Mouse (Mus musculus): ENCODE measurements around the gene Cd2bp2.

Cd2bp2 gene

DNA sequence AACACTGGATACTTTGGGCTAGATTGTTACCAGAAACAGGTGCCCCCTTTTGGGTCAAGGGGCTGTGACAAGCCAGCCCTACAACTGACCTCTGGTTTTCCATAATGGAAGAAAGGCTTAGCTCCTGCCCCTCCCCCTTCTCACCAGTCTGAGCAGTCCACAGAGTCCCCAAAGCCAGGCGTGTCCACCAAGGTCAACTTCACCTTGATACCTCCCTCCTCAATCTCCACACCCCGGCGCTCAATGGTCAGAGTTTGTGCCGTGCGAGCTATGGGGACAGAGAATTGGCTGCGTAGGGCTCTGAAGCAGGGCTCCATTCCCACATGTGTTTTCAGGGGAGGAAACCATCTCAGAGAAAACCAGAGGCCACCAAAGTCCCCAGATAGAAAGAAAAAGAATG is 21.6 kb upstream of the Cd2bp2 start:
- DNase-seq = no peak

DNA sequence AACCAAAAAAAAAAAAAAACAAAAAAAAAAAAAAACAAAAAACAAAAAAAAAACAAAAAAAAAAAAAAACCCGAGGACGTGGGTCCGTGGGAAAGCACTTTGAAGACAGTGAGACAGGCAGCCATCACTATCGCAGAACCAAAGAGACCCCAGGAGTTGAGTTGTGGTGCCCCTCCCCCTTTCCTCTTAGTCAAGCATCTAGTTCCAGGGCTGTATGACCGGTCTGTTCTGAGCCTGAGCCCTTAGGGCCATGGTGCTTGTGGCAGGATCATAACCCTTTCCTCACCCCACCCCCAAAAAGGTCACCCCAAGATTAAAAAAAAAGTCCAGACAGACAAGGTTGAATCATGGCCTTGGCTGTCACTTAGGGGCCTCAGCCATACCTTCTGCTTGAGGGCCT is 20.5 kb upstream of the Cd2bp2 start:
- DNase-seq = no peak

DNA sequence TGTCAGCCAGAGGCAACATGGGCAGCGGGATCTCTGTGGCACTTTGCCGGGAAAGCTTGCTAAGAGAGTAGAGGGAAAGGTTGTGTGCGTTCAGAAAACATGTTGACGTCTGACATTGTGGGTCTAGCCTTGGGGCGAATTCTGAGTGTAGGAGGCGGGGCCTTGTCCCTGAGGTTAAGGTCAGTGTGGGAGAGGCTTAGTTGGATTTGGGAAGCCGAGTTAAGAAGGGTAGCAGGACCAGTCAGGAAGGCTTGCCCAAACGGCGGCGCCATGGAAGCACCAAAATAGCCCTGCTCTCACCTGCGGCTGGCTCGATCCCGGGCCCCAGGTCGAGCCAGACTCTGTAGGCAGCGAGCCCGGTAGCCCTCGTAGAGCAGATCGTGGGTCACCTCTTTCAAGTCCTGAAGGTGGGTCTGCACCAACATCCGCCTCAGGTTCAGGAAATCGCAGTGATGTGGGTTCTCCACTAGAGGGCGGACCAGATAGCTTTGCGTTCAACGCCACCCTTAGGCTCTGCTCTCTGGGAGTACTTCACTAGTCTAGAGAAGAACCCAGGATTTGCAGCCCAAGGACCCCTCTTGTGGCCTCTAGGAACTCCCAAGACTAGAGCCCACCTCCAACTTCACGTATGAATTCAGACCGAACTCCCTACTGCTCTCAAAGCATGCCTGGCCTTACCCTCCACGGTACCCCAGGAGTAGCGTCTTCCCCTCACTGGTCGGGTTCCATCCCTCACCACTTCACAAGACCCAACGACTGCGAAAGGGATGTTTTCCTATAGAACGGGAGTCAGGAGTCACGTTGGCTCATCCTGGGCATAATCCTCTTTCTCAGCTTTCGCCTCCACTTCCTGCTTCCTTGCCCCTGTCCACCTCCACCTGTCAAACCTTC is 19.4 kb upstream of the Cd2bp2 start:
- DNase-seq = peak; percentile 73

DNA sequence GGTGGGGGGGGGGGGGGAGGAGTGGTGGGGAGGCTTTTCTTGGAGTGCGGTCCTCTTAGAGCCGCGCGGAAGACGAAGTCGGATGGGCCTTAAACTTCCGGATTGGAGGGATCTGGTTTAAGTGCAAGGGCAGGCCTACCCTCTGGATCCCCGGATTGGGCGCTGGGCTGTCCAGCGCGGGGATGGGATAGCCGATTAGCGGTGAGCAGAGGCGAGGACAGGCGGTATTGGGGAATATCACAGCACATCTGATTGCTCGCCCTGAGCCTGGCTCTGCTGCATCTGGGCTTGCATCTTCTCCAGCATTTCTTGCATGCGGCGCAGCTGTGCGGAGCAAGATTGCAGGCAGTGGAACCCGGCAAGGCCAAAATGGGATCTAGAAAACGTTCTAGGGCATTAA is 18.7 kb upstream of the Cd2bp2 start:
- no peak for DNase-seq

DNA sequence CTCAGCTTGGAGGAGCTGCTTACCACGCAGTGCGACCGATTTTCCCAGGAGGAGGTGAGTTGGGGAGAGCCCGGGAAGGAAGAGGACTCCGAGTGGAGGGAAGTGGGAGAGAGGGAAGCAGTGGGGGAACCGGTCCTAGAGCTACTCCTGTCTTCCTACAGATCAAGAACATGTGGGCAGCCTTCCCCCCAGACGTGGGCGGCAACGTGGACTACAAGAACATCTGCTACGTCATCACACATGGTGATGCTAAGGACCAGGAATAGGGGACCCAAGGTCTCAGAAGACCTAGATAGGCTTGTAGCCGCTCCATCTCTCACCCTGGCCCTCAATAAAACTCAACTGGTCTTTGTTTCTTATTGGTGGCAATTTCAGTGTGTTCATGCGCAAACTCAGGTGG is 18.1 kb upstream of the Cd2bp2 start:
- DNase-seq = no peak

DNA sequence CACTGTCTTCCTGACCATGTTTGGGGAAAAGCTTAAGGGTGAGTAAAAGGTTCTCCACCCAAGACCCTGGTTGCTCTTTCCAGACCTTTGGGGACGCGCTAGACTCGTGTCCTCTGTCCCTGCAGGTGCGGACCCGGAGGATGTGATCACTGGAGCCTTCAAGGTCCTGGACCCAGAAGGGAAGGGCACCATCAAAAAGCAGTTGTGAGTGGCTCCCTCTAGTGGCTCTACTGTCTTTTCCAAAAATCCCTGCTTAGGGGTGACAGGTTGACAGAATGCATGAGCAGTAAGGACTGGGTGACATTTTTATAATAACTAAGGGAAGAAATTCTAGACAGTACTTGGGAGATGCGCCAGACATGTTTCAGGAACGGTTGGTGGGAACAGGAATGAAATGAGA is 17.6 kb upstream of the Cd2bp2 start:
- peak; percentile 64 for DNase-seq

DNA sequence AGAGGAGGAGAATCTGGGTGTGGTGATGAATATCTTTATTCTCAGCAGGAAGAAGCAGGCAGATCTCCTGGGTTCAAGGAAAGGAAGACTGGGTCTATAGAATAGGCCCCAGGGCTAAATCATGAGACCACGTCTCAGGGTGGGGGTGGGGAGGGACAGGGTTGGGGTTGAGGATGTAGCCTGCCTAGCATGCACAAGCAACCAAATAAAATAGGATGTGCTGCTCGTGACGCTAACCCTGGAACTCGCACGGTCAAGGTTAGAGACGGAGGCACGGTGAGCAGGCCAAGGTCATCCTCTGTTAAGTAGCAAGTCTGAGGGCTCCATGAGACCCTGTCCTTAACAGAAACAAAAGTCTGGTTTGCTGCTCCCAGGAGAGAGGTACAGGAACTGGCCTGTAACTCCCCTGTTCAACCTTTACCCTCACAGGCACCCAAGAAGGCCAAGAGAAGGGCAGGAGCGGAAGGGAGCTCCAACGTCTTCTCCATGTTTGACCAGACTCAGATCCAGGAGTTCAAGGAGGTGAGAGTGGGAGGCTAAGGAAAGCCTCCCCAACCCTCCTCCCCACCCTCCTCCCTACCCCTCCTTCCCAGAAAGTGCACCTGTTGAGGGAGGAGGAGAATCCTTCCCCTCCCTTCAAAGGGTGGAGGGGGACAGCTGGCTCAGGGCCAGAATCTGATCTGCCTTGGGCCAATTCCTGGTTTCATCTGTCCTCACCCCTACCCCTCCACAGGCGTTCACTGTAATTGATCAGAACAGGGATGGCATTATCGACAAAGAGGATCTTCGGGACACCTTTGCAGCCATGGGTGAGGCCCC is 16.8 kb upstream of the Cd2bp2 start:
- no peak for DNase-seq

DNA sequence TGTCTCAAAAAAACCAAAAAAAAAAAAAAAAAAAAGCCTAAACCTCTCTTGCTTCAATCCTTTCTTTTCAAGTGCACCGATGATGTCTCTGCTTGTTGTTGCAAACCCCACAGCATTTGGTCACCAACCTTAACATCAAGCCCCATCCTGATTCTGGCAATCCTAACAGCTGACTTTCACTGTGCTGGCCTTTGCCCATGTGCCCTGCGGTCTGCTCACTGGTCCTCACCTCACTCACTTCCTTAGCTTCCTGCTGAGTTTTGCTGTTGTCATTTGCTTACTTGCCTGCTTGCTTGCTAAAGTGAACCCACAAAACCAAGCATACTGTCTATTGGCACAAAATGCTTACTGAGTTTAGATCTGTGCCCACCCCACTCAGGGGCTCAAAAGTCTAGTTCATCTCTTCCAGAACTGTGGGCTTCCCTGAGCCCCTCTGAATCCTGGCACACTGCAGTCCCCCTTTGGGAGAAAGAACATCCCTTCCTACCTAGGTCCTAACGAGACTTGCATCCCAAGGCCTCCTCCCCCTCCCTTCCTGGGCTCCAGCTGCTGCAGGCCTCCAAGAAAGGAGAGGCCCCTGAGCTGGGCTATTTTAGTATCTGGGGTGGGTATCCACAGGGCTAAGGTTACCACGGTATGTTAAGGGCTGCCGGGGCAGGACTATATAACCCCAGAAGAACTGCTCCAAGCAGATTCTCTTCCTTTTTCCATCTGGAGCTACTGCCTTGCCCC is 15.3 kb upstream of the Cd2bp2 start:
- peak; percentile 46 for DNase-seq

DNA sequence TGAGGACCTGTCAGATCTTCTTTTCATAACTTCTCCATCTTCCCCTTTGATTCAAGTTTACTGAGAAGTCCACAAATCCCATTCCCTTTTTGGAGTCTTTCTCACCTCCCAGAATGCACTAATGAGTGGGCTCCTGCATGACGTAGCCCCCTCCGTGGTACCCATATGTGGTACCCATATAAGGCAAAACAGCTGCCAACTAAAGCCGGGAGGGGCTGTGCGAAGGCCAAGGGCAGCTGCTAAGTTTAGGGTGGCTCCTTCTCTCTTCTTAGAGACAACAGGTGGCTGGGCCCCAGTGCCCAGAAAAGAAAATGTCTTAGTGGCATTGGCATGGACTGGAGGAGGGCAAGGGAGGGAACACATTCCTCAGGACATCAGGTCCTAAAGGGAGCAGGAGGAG is 14.4 kb upstream of the Cd2bp2 start:
- DNase-seq = no peak

DNA sequence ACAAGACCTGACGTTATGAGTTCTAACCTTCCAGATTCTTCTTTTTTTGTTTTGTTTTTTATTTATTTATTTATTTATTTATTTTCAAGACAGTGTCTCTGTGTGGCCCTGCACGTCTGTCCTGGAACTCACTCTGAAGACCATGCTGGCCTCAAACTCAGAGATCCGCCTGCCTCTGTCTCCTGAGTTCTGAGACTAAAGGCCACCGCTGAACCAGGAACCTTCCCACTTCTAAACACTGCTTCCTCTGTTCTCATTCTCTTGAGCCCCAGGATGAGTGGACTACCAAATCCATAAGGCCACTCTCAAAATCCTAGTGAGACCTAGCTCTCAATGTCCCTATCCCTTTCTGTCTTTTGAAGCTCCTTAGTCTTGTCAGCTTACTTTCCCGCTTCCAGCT is 14.0 kb upstream of the Cd2bp2 start:
- DNase-seq = no peak

DNA sequence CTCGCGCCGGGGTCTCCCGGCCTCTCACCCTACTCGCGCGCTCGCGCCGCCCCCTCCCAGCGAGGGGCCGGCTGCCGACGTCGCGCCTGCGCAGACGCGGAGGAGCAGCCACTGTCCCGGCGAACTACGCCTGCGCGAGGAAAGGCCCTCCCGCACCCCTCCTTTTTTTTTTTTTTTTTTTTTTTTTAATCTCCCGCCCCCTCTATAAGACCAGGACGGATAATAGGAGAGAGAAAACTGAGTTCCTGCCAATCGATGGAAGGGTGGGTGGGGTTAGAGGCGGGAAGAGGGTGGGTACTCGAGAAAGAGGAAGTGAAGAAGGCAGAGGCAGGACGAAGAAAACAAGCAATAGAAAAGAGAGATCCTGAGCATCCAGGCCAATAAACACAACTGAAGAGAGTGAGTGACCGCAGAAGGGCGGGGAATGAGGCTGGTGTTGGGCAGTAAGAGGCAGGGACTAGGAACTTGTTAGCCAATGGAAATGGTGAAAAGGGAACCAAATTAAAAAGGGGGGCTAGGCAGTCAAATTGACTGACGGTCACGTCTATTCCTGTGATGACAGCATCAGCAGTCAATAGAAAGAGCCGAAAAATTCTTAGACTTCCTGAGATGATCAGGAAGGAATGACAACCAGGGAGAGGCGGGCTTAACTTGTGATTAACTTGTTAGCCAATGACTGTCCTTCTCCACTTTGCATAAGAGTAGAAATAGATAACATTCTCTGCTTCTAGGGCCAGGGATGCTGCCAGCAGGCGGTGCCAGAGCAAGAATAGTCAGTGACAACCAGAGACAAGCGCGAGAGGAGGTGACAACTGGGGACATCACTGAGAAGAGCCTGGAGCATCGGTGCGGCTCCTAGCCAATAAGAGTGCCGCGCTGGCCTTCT is 12.9 kb upstream of the Cd2bp2 start, which contains the start of gene Mylpf:
Gene Mylpf (plus strand): TSS at position 338 of the 886 bp plus-strand sequence.
- peak; percentile 99 for DNase-seq

DNA sequence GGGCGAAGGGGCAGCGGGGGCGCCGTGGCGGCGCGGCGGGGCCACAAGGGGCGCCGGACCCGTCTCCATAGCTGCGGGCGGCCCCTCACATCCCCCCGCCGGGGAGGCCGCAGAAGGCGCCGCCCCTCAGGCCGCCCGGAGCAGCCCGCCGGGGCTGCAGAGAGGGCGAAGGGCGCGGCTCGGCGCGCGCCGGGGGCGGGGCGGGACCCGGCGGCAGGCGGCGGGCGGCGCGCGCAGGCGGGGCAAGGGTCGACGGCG is 12.4 kb upstream of the Cd2bp2 start, which contains the start of gene Tbc1d10b:
Gene Tbc1d10b (minus strand): TSS at position 174 of the 258 bp plus-strand sequence.
- DNase-seq = no peak

DNA sequence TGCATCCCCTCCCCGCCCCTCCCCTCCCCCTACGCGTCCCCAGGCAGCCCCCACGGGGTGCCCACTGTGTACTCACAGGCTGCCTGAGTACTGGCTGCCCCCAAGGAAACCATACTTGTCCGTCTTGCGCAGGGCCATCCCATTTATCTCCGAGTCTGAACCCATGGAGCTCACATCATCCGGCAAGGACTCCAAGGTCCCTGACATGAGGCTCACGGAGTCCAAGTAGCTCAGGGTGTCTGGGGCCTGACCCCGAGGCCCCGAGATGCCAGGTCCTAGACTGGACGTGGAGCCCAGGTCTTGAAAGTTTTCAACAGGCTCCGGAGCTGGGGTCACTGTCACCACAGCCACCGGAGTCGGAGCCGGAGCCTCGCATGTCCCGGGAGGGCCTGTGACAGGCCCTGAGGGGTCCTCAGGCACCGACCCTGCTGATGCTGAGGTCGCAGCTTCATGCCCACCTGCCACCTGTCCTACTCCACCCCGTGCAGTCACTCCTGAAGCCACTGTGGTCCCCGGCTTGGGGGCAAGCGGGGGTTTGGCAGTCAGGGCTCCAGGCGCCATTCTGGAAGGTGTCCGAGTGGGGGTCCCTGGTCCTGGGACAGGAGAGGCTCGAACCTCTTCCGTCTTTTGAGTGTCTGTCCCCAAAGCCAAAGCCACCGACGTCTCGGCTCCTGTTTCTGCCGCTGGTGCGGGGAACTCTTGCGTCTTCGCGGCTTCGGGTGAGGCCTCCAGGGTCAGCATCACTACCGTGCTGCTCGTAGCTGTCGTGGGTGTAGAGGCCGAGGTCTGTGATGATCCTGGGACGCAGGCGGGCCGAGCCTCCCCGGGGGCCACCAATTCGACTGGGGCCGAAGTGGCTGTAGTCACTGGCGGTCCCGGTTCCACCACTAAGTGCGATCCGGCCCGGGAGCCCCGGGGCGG is 11.8 kb upstream of the Cd2bp2 start:
- peak; percentile 47 for DNase-seq

DNA sequence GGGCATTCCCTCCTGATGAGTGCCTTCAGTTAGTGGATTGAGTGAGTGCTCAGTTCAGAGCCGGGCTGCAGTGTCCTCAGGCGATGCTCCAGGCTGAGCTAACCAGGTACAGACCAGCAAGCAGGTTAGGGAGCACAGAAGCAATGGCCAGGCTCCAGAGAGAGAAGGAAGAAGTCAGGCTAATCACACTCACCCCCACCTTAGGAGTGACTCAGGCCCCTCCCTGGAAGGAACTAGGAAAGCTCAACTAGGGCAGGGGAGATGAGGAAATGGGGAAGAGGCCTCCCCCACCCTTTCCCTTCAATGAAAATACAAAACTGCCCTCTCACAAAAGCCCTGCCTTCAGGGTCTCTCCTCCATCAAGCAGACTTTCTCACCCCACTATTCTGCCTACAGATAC is 10.8 kb upstream of the Cd2bp2 start:
- no peak for DNase-seq

DNA sequence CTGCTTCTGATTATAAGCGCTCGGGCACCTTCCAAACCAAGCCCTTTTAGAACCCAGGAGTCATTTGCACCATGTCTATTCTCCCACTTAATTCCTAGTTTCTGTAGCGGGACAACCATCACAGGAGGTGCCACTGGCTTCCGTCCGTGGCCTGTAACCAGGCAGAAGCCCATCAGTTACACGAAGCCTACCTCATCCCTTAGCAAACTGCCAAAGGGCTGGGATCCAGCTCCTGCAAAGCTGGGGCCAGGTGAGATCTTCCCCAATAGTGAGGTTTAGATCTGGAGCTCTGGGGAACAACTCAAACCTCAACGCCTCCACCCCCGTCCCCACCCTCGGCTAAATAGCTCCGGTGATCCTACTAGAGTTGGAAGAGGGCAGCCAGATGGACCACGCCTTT is 634 bp upstream of the Cd2bp2 start:
- no peak for DNase-seq

DNA sequence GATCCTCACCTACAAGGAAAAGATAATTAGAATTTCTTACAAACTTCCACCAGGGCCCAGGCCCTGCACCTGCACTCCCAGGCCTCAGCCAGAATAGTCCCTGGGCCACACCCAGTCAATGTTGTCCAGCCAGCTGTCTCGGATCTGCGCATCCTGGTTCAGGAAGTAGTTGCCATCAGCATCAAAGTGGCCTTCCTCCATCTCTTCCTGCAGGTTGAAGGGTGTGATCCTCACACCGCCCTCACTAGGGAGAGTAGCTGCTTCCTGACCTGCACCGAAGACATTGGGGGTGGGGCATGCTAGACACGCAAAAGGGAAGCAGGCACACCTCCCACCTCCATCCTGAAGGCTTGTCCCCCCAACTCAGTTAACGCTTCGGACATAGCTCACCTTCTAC is 1.2 kb downstream of the Cd2bp2 start:
- DNase-seq = no peak

DNA sequence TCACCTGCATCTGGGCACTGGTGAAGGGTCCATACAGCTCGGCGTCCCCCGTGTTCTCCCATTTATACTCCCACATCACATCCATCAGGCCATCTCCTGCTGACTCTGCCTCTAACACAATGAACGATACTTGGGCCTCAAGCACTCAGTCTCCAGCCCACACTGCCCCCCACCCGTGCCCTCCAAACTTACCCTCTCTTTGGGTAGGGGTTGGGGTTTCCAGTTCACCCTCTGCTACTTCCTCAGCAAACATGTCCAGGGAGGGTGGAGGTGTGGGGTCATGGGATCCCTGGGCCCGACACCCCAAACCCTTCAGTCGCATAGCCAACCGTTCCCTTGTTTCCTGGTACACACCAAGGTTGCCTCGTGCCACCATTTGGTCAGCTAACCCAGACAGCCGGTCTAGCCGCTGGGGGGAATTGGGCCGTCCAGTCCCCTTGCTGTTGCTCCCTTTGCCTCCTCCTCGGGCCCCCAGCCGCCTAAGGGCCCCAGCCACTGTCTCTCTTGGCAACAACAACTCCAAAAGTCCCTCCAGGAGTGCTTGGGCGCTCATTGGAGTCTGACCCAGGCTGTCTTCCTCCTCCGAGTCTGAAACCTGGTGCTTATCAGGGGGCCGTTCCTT is 1.7 kb downstream of the Cd2bp2 start:
- no peak for DNase-seq

DNA sequence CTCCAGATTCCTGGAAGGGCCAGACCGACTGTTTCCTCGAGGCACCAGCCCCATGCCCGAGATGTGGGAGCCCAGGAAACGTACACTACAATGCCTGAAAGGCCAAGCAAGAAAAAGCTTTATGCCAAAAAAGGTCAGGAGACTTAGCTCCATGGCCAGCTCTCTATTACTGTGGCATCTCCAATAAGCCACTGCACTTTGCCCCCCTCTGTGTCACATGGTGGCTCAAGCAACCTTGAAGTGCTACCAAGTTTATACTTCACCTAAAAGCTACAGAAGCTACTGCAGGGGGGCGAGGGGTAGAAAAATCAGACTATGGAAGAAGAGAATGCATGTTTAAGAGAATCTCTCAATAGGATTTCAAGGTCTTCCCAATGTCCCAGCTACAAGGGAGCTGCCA is 2.9 kb downstream of the Cd2bp2 start:
- DNase-seq = peak; percentile 83

DNA sequence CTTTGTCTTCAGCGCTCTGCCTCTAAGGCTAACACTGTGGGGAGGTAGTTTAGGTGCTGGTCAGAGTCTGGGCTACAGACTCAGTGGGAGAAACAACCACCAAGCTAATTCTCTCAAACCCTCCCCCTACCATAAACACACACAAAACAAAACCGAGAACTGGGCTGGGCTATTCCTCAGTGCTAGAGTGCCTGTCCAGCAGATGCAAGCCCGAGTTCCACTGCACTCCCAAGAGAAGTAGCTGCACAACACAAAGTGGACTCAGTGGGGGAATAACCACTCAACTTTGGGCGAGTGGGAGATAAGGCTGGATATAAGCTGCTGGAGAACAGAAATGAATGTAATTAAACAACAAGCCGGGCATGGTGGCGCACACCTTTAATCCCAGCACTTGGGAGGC is 5.2 kb downstream of the Cd2bp2 start:
- no peak for DNase-seq

DNA sequence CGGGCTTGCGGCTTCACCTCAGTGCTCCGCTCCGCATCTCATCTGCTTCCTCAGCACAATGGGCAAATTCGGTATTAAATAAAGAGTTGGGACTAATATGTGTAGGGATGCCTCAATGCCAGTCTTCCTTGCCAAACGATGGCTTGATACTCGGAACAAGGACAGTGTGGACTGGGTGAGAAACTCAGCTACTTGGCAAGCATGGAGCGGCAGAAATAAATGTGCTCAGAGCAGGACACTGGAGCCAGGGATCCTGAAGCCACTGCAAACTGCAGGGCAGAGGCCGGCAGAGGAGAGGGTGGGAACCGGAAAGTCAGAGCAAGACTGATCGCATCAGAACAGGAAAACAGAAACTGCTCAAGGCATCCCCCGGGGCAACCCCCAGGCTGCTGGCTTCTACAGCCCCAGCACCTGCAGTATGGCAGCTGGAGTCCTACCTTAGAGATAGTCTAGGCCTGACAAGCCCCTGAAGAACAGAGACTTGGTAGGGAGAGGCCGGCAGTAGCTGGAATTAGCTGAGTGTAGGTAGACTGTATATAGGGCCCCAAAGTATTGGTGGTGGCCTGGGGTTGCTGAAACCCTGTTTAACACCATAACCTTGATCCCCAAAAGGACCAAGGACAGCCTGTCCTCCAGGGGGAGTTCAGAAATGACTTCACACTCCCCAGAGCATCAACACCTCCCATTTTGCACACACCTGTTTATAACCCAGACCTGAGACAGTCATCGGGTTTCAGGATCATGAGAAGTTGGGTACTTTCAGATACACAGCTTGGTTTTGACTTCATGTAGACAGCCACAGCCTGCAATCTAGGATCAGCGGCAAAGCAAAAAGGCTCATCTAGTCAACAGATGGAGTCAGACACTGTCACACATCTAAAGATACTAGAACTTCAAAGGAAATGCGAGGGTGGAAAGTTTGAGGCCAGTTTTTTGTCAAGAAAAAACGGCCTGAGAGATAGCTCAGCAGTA is 7.3 kb downstream of the Cd2bp2 start:
- DNase-seq = no peak
